Mouse (Mus musculus): Measurements from ENCODE around the gene Paxbp1. TPM values are rescaled to one million over a fixed set of nuclear protein-coding genes. Genes with fewer than 3 reads are reported as not detected.

Gene Paxbp1
- polyA plus RNA-seq, 1 experiment from 2014 or later: 98.2 TPM

DNA sequence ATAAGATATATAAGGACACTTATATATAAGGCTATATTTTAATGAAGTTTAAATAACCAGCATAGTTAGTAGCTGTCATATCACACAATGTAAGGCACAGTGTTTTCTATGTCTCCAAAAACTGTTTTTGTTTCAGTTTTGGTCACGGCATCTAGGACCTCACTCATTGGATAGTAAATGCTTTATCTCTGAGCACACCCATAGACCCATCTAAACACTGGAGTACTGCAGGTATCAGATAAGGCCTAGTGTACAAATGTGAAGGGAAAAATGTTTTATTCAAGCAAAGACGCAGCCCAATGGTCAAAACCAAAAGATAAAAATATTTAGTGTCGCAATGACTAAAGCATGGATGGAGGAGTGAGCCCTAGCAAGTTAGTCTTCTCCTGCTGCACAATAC is 55.7 kb downstream of the Paxbp1 start:
- Histone ChIP-seq H3K4me2 (replicated peaks) (no peak overlapping the region), H3K36me3 (peaks cover 10% of the 10 kb centered on the region; the same call in 1 of the 2 replicates), H3K27ac (no peak overlapping the region), H3K9me3 (no peaks in the 10 kb centered on the region), H3K27me3 (no peaks in the 10 kb centered on the region), H3K9ac (no peak overlapping the region), H3K4me1 (no peaks in the 10 kb centered on the region), H3K4me3 (no peak overlapping the region)
- ATAC-seq (ENCODE audit: insufficient number of reproducible peaks, insufficient read depth, low FRiP score, low TSS enrichment): no peak
- 92% methylated on average over 3 of the region's 3 CpGs for WGBS

DNA sequence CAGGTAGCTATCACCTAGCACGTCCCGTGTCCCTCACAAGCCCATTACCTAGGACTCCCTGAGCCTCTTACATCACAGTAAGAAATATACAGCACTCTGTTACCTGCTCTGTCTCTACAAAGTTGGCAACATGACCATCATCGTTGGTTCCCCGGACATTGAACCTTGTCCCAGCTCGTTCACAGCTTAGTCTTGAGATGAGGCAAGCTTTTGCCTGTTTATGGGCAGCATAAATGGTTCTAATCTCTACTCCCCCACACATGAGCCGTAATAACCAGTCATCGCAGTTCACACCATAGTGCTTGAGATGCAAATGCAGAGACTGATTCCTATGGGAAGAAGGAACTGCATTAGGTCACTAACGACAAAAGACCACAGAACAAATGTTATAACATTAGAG is 56.3 kb downstream of the Paxbp1 start:
- Histone ChIP-seq H3K27ac (no peak overlapping the region), H3K9ac (no peak overlapping the region), H3K4me2 (replicated peaks) (no peak overlapping the region), H3K27me3 (no peaks in the 10 kb centered on the region), H3K36me3 (peaks cover 10% of the 10 kb centered on the region; the same call in 1 of the 2 replicates), H3K4me1 (no peaks in the 10 kb centered on the region), H3K9me3 (no peaks in the 10 kb centered on the region), H3K4me3 (no peak overlapping the region)
- 93% methylated on average over 8 of the region's 8 CpGs for WGBS
- ATAC-seq (ENCODE audit: insufficient number of reproducible peaks, insufficient read depth, low FRiP score, low TSS enrichment): no peak

DNA sequence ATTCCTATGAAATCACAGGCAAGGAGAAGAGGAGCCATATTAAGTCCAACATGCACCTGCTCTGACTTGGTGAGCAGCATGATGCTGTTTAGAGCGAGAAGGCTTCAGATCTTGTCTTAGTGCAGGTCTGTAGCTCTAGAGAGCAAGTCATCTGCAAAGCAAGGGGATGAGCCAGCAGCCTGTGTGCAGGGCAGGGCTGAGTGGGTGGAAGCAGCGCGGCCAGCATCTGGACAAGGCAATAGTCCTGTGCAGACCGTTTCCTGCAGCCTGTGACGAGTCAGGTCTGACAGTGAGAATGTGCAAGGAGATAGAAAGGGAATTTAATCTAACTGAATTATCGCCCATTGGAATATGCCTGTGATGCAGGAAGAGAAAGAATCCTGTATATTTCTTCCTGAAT is 73.3 kb downstream of the Paxbp1 start:
- no peaks in the 10 kb centered on the region for H3K4me1 ChIP-seq
- no peak overlapping the region for H3K9ac ChIP-seq
- H3K27me3 ChIP-seq: no peaks in the 10 kb centered on the region
- no peak overlapping the region for H3K27ac ChIP-seq
- peaks cover 8% of the 10 kb centered on the region; the same call in 1 of the 2 replicates for H3K36me3 ChIP-seq
- no peak overlapping the region for H3K4me3 ChIP-seq
- H3K9me3 ChIP-seq: no peaks in the 10 kb centered on the region
- 85% methylated on average over 6 of the region's 6 CpGs for WGBS
- no peak overlapping the region for H3K4me2 ChIP-seq (replicated peaks)
- ATAC-seq (ENCODE audit: insufficient number of reproducible peaks, insufficient read depth, low FRiP score, low TSS enrichment): no peak

- no peak overlapping the region for H3K27ac ChIP-seq
- 78% methylated on average over 4 of the region's 4 CpGs for WGBS
- no peak overlapping the region for H3K9ac ChIP-seq
- H3K27me3 ChIP-seq: no peaks in the 10 kb centered on the region
- no peak overlapping the region for H3K4me2 ChIP-seq (replicated peaks)
- no peaks in the 10 kb centered on the region for H3K4me1 ChIP-seq
- no peak overlapping the region for H3K4me3 ChIP-seq
- ATAC-seq (ENCODE audit: insufficient number of reproducible peaks, insufficient read depth, low FRiP score, low TSS enrichment): no peak
- peaks cover 19% of the 10 kb centered on the region; the same call in 1 of the 2 replicates for H3K36me3 ChIP-seq
- no peaks in the 10 kb centered on the region for H3K9me3 ChIP-seq
Measured at GRCm38 (mm10) chr16:90966241-90966640, 78.1 kb downstream of the Paxbp1 start.

DNA sequence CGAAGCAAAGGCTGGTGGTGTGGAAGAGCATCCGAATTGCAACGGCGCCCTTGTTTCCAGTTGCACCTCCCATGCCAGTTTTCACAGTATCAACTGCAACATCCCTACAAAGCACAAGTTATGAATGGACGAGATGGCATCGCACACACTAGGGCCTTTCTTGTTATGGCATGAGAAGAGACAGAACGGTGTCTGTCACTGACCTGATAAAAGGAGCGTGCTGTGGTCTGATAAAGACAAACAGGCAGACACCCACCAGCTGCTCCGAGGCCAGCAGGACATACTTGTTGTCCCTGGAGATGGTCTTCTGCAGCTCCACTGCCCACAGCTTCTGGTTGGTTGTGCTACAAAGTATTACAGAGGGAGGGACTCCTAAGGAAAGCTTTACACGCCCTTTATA is 80.0 kb downstream of the Paxbp1 start:
- Histone ChIP-seq H3K9ac (no peak overlapping the region), H3K4me2 (replicated peaks) (no peak overlapping the region), H3K27me3 (no peaks in the 10 kb centered on the region), H3K27ac (no peak overlapping the region), H3K9me3 (no peaks in the 10 kb centered on the region), H3K36me3 (peaks cover 18% of the 10 kb centered on the region; the same call in 1 of the 2 replicates), H3K4me3 (no peak overlapping the region), H3K4me1 (no peaks in the 10 kb centered on the region)
- 90% methylated on average over 10 of the region's 10 CpGs for WGBS
- ATAC-seq (ENCODE audit: insufficient number of reproducible peaks, insufficient read depth, low FRiP score, low TSS enrichment): no peak

Other genes with a start within 250 kb of the Paxbp1 start
- 12.6 and 13.6 TPM in 2 replicates for gene Urb1, start 234.1 kb downstream of the Paxbp1 start, polyA plus RNA-seq (2016; fragmentation: Nextera tagmentation; extraction: Ambion mirVana)
- gene Eva1c, start 217.8 kb downstream of the Paxbp1 start, polyA plus RNA-seq (2016; fragmentation: Nextera tagmentation; extraction: Ambion mirVana): 1.7 and 2.1 TPM in 2 replicates
- 43.3 and 44.0 TPM in 2 replicates for gene Cfap298, start 109.4 kb downstream of the Paxbp1 start, polyA plus RNA-seq (2016; fragmentation: Nextera tagmentation; extraction: Ambion mirVana)
- 12.7 and 14.0 TPM in 2 replicates for gene Synj1, start 33.2 kb downstream of the Paxbp1 start, polyA plus RNA-seq (2016; fragmentation: Nextera tagmentation; extraction: Ambion mirVana)
- gene 4932438H23Rik, start 50.6 kb upstream of the Paxbp1 start, polyA plus RNA-seq (2016; fragmentation: Nextera tagmentation; extraction: Ambion mirVana): 0.18 TPM in 1 of 2 replicates, not detected in the other
- gene Olig2, start 180.9 kb upstream of the Paxbp1 start, polyA plus RNA-seq (2016; fragmentation: Nextera tagmentation; extraction: Ambion mirVana): 1.6 and 2.9 TPM in 2 replicates
- 1.9 and 5.0 TPM in 2 replicates for gene Olig1, start 225.2 kb upstream of the Paxbp1 start, polyA plus RNA-seq (2016; fragmentation: Nextera tagmentation; extraction: Ambion mirVana)

All from embryonic facial prominence, embryonic 12.5 days (tissue).